14 mouse cellular contexts compared by ENCODE assay signal in the genomic region with DNA sequence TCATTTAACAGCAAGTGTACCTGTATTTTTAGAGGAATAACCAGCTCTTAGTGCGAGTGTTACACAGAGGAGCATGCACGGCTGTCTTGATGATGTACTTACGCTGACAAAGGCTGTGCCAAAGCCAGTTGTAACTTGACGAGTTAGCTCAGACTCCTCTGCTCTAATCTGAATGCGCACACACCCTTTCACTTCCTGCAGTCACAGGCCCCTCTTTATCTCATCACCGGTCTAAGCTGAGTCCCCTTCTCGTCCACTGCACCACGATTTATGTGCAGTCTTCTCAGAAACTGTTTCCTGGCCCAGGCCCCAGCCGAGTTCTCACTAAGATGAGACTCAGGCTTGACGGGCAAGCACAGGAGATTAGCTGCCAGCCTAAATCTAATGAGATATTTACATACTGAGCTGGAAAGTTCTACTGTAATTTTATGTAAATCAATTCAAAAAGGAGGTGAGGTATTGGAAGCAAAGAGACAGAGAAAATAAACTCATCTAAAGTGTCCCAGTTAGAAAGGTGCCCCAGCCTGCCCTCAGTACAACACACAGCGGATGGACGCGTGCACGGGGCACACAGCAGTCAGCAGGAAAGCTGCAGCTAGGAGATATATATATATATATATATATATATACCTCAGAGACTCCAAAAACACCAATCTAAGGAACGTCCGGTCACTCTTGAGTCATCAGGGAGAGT.
DNase-seq lines count a peak whose midpoint lies in the region; ATAC-seq and TF ChIP-seq lines count a peak whose summit lies in the region.
"Had no signal": no experiment of that assay in that cellular context is flagged by ENCODE, and none has a peak within 500 bp of the region (broad histone marks: within the 10 kb centered on the region; RNA-seq: fewer than 3 reads in every experiment).

No protein-coding gene starts in this region.

- H3K27ac ChIP-seq in lung, embryonic 14.5 days (ENCODE audit: low read depth): no peak overlapping the region
- H3K27ac ChIP-seq in midbrain, embryonic 13.5 days: peak overlapping the region; percentile 86

- peaks cover 17% of the 10 kb centered on the region; the same call in 1 of the 2 replicates for H3K36me3 ChIP-seq in lung, embryonic 14.5 days (ENCODE audit: insufficient read depth)
- H3K36me3 ChIP-seq in midbrain, embryonic 13.5 days: peaks cover 12% of the 10 kb centered on the region

- H3K4me2 ChIP-seq in lung, embryonic 14.5 days: no peak overlapping the region
- no peak overlapping the region for H3K4me2 ChIP-seq in midbrain, embryonic 13.5 days (replicated peaks)

- no peak overlapping the region for H3K4me3 ChIP-seq in lung, embryonic 14.5 days (ENCODE audit: low read depth, low read length)
- no peak overlapping the region for H3K4me3 ChIP-seq in midbrain, embryonic 13.5 days (replicated peaks)
- H3K4me3 ChIP-seq: erythroblast, embryonic 14.5 days had no signal

- TF ChIP-seq CTCF in lung, embryonic 14.5 days (IDR thresholded peaks at IDR 0.05; ENCODE audit: low read depth): no peak

- H3K27me3 ChIP-seq in lung, embryonic 14.5 days (ENCODE audit: insufficient read depth, low read length): no peaks in the 10 kb centered on the region
- no peaks in the 10 kb centered on the region for H3K27me3 ChIP-seq in midbrain, embryonic 13.5 days

- WGBS in lung, embryonic 14.5 days: 58% methylated on average over 16 of the region's 16 CpGs
- 36% methylated on average over 16 of the region's 16 CpGs for WGBS in midbrain, embryonic 13.5 days

- H3K9ac ChIP-seq in lung, embryonic 14.5 days: no peak overlapping the region
- H3K9ac ChIP-seq in midbrain, embryonic 13.5 days (replicated peaks): no peak overlapping the region

- no peaks in the 10 kb centered on the region for H3K4me1 ChIP-seq in lung, embryonic 14.5 days (ENCODE audit: insufficient read depth)
- peaks cover 30% of the 10 kb centered on the region for H3K4me1 ChIP-seq in midbrain, embryonic 13.5 days (replicated peaks)

- no peak for ATAC-seq in lung, embryonic 14.5 days (ENCODE audit: insufficient read depth)
- peak; percentile 52 to 73 for ATAC-seq in hematopoietic stem cell, adult 5-6 weeks (replicated peaks in 1 of 2; ENCODE audit: insufficient read depth in 1 of 2, low FRiP score in 2 of 2, low TSS enrichment in 1 of 2, low read depth in 1 of 2, poor library complexity in 2 of 2, severe bottlenecking in 2 of 2)
- peak; percentile 11; the same call in 1 of the 2 replicates for ATAC-seq in midbrain, embryonic 13.5 days
- ATAC-seq: hindbrain, postnatal 0 days; lung, postnatal 0 days had no signal

- H3K9me3 ChIP-seq in lung, embryonic 14.5 days (ENCODE audit: low read depth, low read length): no peaks in the 10 kb centered on the region
- H3K9me3 ChIP-seq in midbrain, embryonic 13.5 days: no peaks in the 10 kb centered on the region

- peak; percentile 3 for DNase-seq in lung, embryonic 14.5 days
- DNase-seq in lung, postnatal 36 days: no peak
- peak; percentile 6 for DNase-seq in c-Kit-positive CD71-positive TER-119-positive erythroid progenitor cells, embryonic 14.5 days (ENCODE audit: low spot score)
- no peak for DNase-seq in layer of hippocampus, postnatal 10 days (ENCODE audit: low spot score in 2 of 2)
- no peak for DNase-seq in lung, postnatal 4 days
- no peak for DNase-seq in gastrocnemius, adult 8-10 months (ENCODE audit: low spot score in 2 of 2)
- DNase-seq: cerebellum, postnatal 36 days; heart, adult 18-20 months; right cerebral cortex, adult 18-20 months had no signal

Comparison
In these comparisons a context has a peak if more than half of its experiments do, and no peak if none do; other contexts are left out.
1. DNase-seq: peak in lung, embryonic 14.5 days (single experiment) and c-Kit-positive CD71-positive TER-119-positive erythroid progenitor cells, embryonic 14.5 days (single experiment); none in lung, postnatal 36 days (single experiment), layer of hippocampus, postnatal 10 days (0 of 2), lung, postnatal 4 days (0 of 2) and gastrocnemius, adult 8-10 months (0 of 2).